8 mouse cellular contexts compared by ENCODE assay signal in the genomic region with DNA sequence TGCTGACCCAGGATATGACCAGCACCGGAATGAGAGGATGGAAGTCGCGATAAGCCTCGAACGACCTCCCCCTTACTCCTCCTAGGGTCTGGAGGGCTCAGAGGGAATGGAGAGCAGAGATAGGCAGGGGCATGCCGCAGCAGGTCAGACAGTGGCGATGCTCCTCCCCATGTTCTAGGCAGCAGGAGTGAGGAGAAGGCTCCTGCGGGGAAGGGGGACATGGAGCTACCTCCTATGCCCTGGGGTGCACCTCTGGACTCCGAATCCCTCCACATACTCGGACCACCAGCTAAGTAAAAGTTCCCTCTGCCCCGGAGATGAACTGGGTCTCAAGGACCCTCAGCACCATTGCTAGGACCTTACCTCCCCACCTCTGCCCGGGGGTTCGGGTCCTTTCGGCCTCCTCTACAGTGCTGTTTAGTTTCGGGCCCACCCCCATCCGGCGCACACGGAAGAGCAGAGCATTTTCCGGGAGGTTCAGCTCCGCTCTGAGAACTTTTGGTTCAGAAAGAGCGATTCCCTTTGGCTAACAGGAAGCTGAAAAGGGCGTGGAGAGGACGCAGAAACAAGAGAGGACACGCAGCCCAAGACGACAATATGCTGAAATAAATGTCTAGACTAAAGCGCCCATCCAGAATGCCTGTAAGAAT. TPM values are rescaled to one million over a fixed set of nuclear protein-coding genes. Genes with fewer than 3 reads are reported as not detected.
DNase-seq lines count a peak whose midpoint lies in the region; ATAC-seq and TF ChIP-seq lines count a peak whose summit lies in the region.

No protein-coding gene starts in this region.

- TF ChIP-seq EP300 in liver, embryonic 14.5 days (IDR thresholded peaks at IDR 0.05; ENCODE audit: low read depth), result no peak

- WGBS in spleen, adult 2 months, result 19% methylated on average over 26 of the region's 26 CpGs
- 2% methylated on average over 26 of the region's 26 CpGs for WGBS in forebrain, embryonic 12.5 days
- 4% methylated on average over 25 of the region's 26 CpGs for WGBS in hindbrain, embryonic 16.5 days
- 4% methylated on average over 26 of the region's 26 CpGs for WGBS in liver, embryonic 14.5 days (ENCODE audit: insufficient replicate concordance)

- peak overlapping the region; percentile 70 for H3K9ac ChIP-seq in forebrain, embryonic 12.5 days
- H3K9ac ChIP-seq in hindbrain, embryonic 16.5 days (ENCODE audit: low read depth, low read length), result peak overlapping the region; percentile 76
- peak overlapping the region; percentile 56 for H3K9ac ChIP-seq in liver, embryonic 14.5 days (replicated peaks)

- ATAC-seq in forebrain, embryonic 12.5 days (ENCODE audit: low FRiP score), result peak; percentile 36; the same call in 1 of the 2 replicates
- peak; percentile 74 for ATAC-seq in hindbrain, embryonic 16.5 days
- ATAC-seq in liver, embryonic 14.5 days (ENCODE audit: insufficient read depth), result peak; percentile 67; the same call in 1 of the 2 replicates

- H3K4me1 ChIP-seq in spleen, adult 2 months (ENCODE audit: control insufficient read depth, insufficient read depth, insufficient read length), result no peaks in the 10 kb centered on the region
- H3K4me1 ChIP-seq in forebrain, embryonic 12.5 days, result peaks cover 17% of the 10 kb centered on the region
- peaks cover 10% of the 10 kb centered on the region for H3K4me1 ChIP-seq in hindbrain, embryonic 16.5 days (ENCODE audit: control insufficient read depth, insufficient read depth, low read depth, low read length)
- peaks cover 3 to 9% of the 10 kb centered on the region in 2 experiments; a peak in 3 of 4 replicates for H3K4me1 ChIP-seq in liver, embryonic 14.5 days (replicated peaks; ENCODE audit: control insufficient read depth in 2 of 2, insufficient read depth in 2 of 2, low read length in 1 of 2)

- no peaks in the 10 kb centered on the region for H3K36me3 ChIP-seq in spleen, adult 2 months (ENCODE audit: control insufficient read depth, insufficient read depth, low read length)
- H3K36me3 ChIP-seq in forebrain, embryonic 12.5 days (replicated peaks), result no peaks in the 10 kb centered on the region
- H3K36me3 ChIP-seq in hindbrain, embryonic 16.5 days (ENCODE audit: control insufficient read depth, insufficient read depth, low read length), result no peaks in the 10 kb centered on the region
- no peaks in the 10 kb centered on the region for H3K36me3 ChIP-seq in liver, embryonic 14.5 days (replicated peaks; ENCODE audit: control insufficient read depth, insufficient read depth, low read depth)

- no peaks in the 10 kb centered on the region for H3K9me3 ChIP-seq in forebrain, embryonic 12.5 days
- H3K9me3 ChIP-seq in hindbrain, embryonic 16.5 days (ENCODE audit: control insufficient read depth, low read length), result no peaks in the 10 kb centered on the region
- no peaks in the 10 kb centered on the region for H3K9me3 ChIP-seq in liver, embryonic 14.5 days (ENCODE audit: control insufficient read depth, low read length)

- H3K27me3 ChIP-seq in spleen, adult 2 months (ENCODE audit: control insufficient read depth, insufficient read depth, low read length), result no peaks in the 10 kb centered on the region
- H3K27me3 ChIP-seq in forebrain, embryonic 12.5 days, result peaks cover 31% of the 10 kb centered on the region
- H3K27me3 ChIP-seq in hindbrain, embryonic 16.5 days (replicated peaks; ENCODE audit: control insufficient read depth, insufficient read depth, low read length), result no peaks in the 10 kb centered on the region
- H3K27me3 ChIP-seq in liver, embryonic 14.5 days (ENCODE audit: control insufficient read depth, insufficient read depth, low read length), result peaks cover 10% of the 10 kb centered on the region

- TF ChIP-seq POLR2A in spleen, adult 2 months (IDR thresholded peaks at IDR 0.05; ENCODE audit: low read depth, low read length), result no peak

- TF ChIP-seq CTCF in spleen, adult 2 months (IDR thresholded peaks at IDR 0.05; ENCODE audit: extremely low read depth, insufficient read depth, insufficient read length, insufficient replicate concordance), result no peak
- no peak for TF ChIP-seq CTCF in liver, embryonic 14.5 days (IDR thresholded peaks at IDR 0.05; ENCODE audit: low read depth)

- no peak for DNase-seq in spleen, adult 2 months (ENCODE audit: low read depth in 1 of 2, low spot score in 2 of 2)
- DNase-seq in spleen, postnatal 14 days (ENCODE audit: low spot score in 2 of 2), result no peak
- DNase-seq in liver, embryonic 14.5 days (ENCODE audit: low read depth in 3 of 3, low spot score in 3 of 3), result no peak
- DNase-seq in neural tube, embryonic 10.5 days (ENCODE audit: extremely low spot score, low spot score), result peak; percentile 46
- no peak for DNase-seq in left cerebral cortex, adult 8-10 months (ENCODE audit: low spot score in 2 of 2)
- DNase-seq in gastrocnemius, postnatal 4 days (ENCODE audit: low spot score in 2 of 2), result no peak

- H3K4me3 ChIP-seq in spleen, adult 2 months (ENCODE audit: extremely low read depth, insufficient read depth, insufficient read length), result peak overlapping the region; percentile 45
- peak overlapping the region; percentile 65 for H3K4me3 ChIP-seq in forebrain, embryonic 12.5 days (replicated peaks)
- peak overlapping the region; percentile 66 for H3K4me3 ChIP-seq in hindbrain, embryonic 16.5 days (ENCODE audit: low read length)
- H3K4me3 ChIP-seq in liver, embryonic 14.5 days (ENCODE audit: insufficient read depth in 1 of 2, low read depth in 2 of 2, low read length in 2 of 2), result peak overlapping the region; percentile 60 to 63

- peak overlapping the region; percentile 97 for H3K4me2 ChIP-seq in forebrain, embryonic 12.5 days
- peak overlapping the region; percentile 86 for H3K4me2 ChIP-seq in hindbrain, embryonic 16.5 days (ENCODE audit: low read length)
- peak overlapping the region; percentile 84 for H3K4me2 ChIP-seq in liver, embryonic 14.5 days (ENCODE audit: low read depth)

- H3K27ac ChIP-seq in spleen, adult 2 months (ENCODE audit: insufficient read depth, low read length), result no peak overlapping the region
- no peak overlapping the region for H3K27ac ChIP-seq in forebrain, embryonic 12.5 days
- H3K27ac ChIP-seq in hindbrain, embryonic 16.5 days (ENCODE audit: low read depth, low read length), result no peak overlapping the region
- H3K27ac ChIP-seq in liver, embryonic 14.5 days, result no peak overlapping the region

RNA-seq across cellular contexts. Expression of gene Dgkh, which starts 7.1 kb away (rescaled TPM):
- 0.69 and 0.82 TPM in 2 replicates for polyA plus RNA-seq in spleen, adult 2 months (2012; rRNA removed)
- polyA plus RNA-seq in forebrain, embryonic 12.5 days (2016; fragmentation: Nextera tagmentation; extraction: Ambion mirVana), result 1.2 and 1.6 TPM in 2 replicates
- polyA plus RNA-seq in hindbrain, embryonic 16.5 days (2015; fragmentation: Nextera tagmentation; extraction: Ambion mirVana), result 2.6 and 2.9 TPM in 2 replicates
- 0.25 and 0.36 TPM in 2 replicates for polyA plus RNA-seq in liver, embryonic 14.5 days (2012; rRNA removed)
- polyA plus RNA-seq in liver, embryonic 14.5 days (2014; fragmentation: Nextera tagmentation; extraction: Ambion mirVana), result 0.15 and 0.23 TPM in 2 replicates
- total RNA-seq in left cerebral cortex, adult 8-10 months (2022), result 10 to 100 TPM; 62.4 to 73.0 (median 68.9) TPM
- 1 to 10 TPM; 8.6 to 8.9 TPM for total RNA-seq in gastrocnemius, postnatal 4 days (2021)
